Mouse (Mus musculus) neural tube, embryonic 12.5 days (tissue): ENCODE data around the gene Gm266. TPM values are rescaled to one million over a fixed set of nuclear protein-coding genes. Genes with fewer than 3 reads are reported as not detected.

Experiments
- ATAC-seq: fragments of 200-750 bp; cut with Nextera tagmentation; 2 replicates; pipeline ENCODE4 v1.8.0; 2017; ENCODE audit warnings: low read depth, mild to moderate bottlenecking, moderate TSS enrichment, moderate library complexity; ENCODE audit not compliant: low FRiP score
- H3K27ac ChIP-seq: fragments of 300-500 bp; sonication (generic); 2 replicates; pipeline ENCODE4 v1.5.1; 2016
- H3K27me3 ChIP-seq: fragments of 300-500 bp; sonication (generic); replicated peaks from 2 replicates; pipeline ENCODE4 v1.6.1; 2016; ENCODE audit warnings: mild to moderate bottlenecking
- H3K36me3 ChIP-seq: fragments of 300-500 bp; sonication (generic); 2 replicates; pipeline ENCODE4 v1.6.1; 2016; ENCODE audit warnings: mild to moderate bottlenecking
- H3K4me1 ChIP-seq: fragments of 300-500 bp; sonication (generic); 2 replicates; pipeline ENCODE4 v1.6.1; 2016
- H3K4me2 ChIP-seq: fragments of 300-500 bp; sonication (generic); replicated peaks from 2 replicates; pipeline ENCODE4 v1.6.1; 2016; ENCODE audit warnings: mild to moderate bottlenecking
- H3K4me3 ChIP-seq: fragments of 300-500 bp; sonication (generic); 2 replicates; pipeline ENCODE4 v1.5.1; 2016
- H3K9ac ChIP-seq: fragments of 300-500 bp; sonication (generic); 2 replicates; pipeline ENCODE4 v1.6.1; 2016; ENCODE audit warnings: mild to moderate bottlenecking
- H3K9me3 ChIP-seq: fragments of 300-500 bp; sonication (generic); 2 replicates; pipeline ENCODE4 v1.6.1; 2016; ENCODE audit warnings: mild to moderate bottlenecking
- WGBS: fragments of 180-500 bp; shearing (Covaris S2); methylation state at CpG from one replicate; pipeline ENCODE4 v1.1.7; 2016; 5-methylcytosine and 5-hydroxymethylcytosine counted together
- polyA plus RNA-seq: library from polyadenylated mRNA; unstranded; fragments of >200 nt; fragmentation: Nextera tagmentation; extraction: Ambion mirVana; gene quantifications from 2 replicates; pipeline ENCODE4 v1.2.1, GENCODE M21; 2016

Gene Gm266
- polyA plus RNA-seq, 1 experiment from 2014 or later: 2.5 TPM

GRCm38 (mm10) chr12:111448931-111449705 lies 36.5 kb downstream of the Gm266 start:
- H3K9me3 ChIP-seq: no peaks in the 10 kb centered on the region
- no peaks in the 10 kb centered on the region for H3K36me3 ChIP-seq
- no peak overlapping the region for H3K27ac ChIP-seq
- no peak overlapping the region for H3K4me2 ChIP-seq
- ATAC-seq: no peak
- no peak overlapping the region for H3K9ac ChIP-seq
- H3K4me3 ChIP-seq: no peak overlapping the region
- WGBS: 10% methylated on average over 13 of the region's 14 CpGs
- peaks cover 6% of the 10 kb centered on the region for H3K4me1 ChIP-seq
- peaks cover 88% of the 10 kb centered on the region for H3K27me3 ChIP-seq

GRCm38 (mm10) chr12:111447898-111448760 lies 37.5 kb downstream of the Gm266 start:
- H3K9me3 ChIP-seq: no peaks in the 10 kb centered on the region
- no peak overlapping the region for H3K4me2 ChIP-seq
- peaks cover 6% of the 10 kb centered on the region for H3K4me1 ChIP-seq
- H3K27me3 ChIP-seq: peaks cover 94% of the 10 kb centered on the region
- no peak overlapping the region for H3K27ac ChIP-seq
- no peak overlapping the region for H3K4me3 ChIP-seq
- WGBS: 15% methylated on average over 22 of the region's 22 CpGs
- no peaks in the 10 kb centered on the region for H3K36me3 ChIP-seq
- ATAC-seq: no peak
- no peak overlapping the region for H3K9ac ChIP-seq

- no peak overlapping the region for H3K4me3 ChIP-seq
- H3K4me1 ChIP-seq: peaks cover 14% of the 10 kb centered on the region
- WGBS: 8% methylated on average over 9 of the region's 9 CpGs
- H3K9ac ChIP-seq: no peak overlapping the region
- H3K27ac ChIP-seq: no peak overlapping the region
- no peaks in the 10 kb centered on the region for H3K9me3 ChIP-seq
- ATAC-seq: no peak
- H3K36me3 ChIP-seq: no peaks in the 10 kb centered on the region
- no peak overlapping the region for H3K4me2 ChIP-seq
- peaks cover 97% of the 10 kb centered on the region for H3K27me3 ChIP-seq
Measured at GRCm38 (mm10) chr12:111447350-111447749, 38.3 kb downstream of the Gm266 start.

GRCm38 (mm10) chr12:111446745-111447144 lies 38.9 kb downstream of the Gm266 start:
- Histone ChIP-seq H3K9me3 (no peaks in the 10 kb centered on the region), H3K4me3 (no peak overlapping the region), H3K4me1 (peaks cover 20% of the 10 kb centered on the region), H3K9ac (no peak overlapping the region), H3K4me2 (no peak overlapping the region), H3K27ac (no peak overlapping the region), H3K36me3 (no peaks in the 10 kb centered on the region), H3K27me3 (peaks cover 100% of the 10 kb centered on the region)
- ATAC-seq: no peak
- 13% methylated on average over 5 of the region's 5 CpGs for WGBS

- peak overlapping the region; percentile 46 for H3K4me2 ChIP-seq
- WGBS: 5% methylated on average over 27 of the region's 27 CpGs
Measured at GRCm38 (mm10) chr12:111445890-111446613, 39.6 kb downstream of the Gm266 start.

DNA sequence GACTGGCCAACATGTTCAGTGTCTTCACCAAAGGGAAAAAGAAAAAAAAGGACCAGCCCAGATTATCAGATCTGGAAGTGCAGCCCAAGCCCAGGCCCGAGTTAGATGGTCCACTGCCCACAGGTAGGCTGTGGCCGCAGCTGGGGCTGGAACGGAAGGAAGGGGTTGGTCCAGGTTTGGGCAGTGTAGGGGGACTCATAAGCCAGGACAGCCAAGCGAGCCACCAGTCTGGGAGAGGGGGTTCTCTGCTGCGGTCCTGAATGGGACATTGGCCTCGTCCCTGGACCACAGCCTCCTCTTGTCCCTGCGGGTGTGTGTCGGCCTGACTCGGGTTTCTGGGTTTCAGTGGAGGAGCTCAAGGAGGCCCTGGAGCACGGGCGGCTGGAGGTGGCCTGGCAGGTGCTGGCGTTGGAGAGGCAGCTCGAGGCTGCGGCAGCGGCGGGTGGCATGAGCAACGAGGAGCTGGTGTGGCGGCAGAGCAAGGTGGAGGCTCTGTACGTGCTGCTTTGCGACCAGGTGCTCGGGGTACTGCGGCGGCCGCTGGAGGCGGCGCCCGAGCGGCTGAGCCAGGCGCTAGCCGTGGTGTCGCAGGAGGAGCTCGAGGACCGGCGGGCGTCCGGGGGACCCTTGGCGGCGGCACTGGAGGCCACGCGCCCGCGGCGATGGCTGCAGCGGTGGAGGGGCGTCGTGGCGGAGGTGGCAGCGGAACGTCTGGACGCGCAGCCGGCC lies 40.3 kb downstream of the Gm266 start:
- no peaks in the 10 kb centered on the region for H3K36me3 ChIP-seq
- peaks cover 95% of the 10 kb centered on the region for H3K27me3 ChIP-seq
- H3K9ac ChIP-seq: no peak overlapping the region
- 3% methylated on average over 45 of the region's 52 CpGs for WGBS
- H3K4me1 ChIP-seq: peaks cover 21% of the 10 kb centered on the region
- H3K4me3 ChIP-seq: peak overlapping the region; percentile 15; the same call in 1 of the 2 replicates
- H3K9me3 ChIP-seq: no peaks in the 10 kb centered on the region
- ATAC-seq: no peak
- H3K27ac ChIP-seq: no peak overlapping the region
- H3K4me2 ChIP-seq: peak overlapping the region; percentile 46

More at GRCm38 (mm10) chr12:111445890-111446613, 39.6 kb downstream of the Gm266 start:
- Histone ChIP-seq H3K9ac (no peak overlapping the region), H3K4me1 (peaks cover 21% of the 10 kb centered on the region), H3K4me3 (peak overlapping the region; percentile 15; the same call in 1 of the 2 replicates), H3K9me3 (no peaks in the 10 kb centered on the region), H3K27ac (no peak overlapping the region), H3K36me3 (no peaks in the 10 kb centered on the region), H3K27me3 (peaks cover 100% of the 10 kb centered on the region)
- ATAC-seq: no peak

GRCm38 (mm10) chr12:111443921-111444831 lies 41.4 kb downstream of the Gm266 start:
- H3K4me3 ChIP-seq: no peak overlapping the region
- no peak for ATAC-seq
- 21% methylated on average over 10 of the region's 10 CpGs for WGBS

GRCm38 (mm10) chr12:111443011-111443870 lies 42.4 kb downstream of the Gm266 start:
- 6% methylated on average over 15 of the region's 15 CpGs for WGBS
- H3K4me3 ChIP-seq: 0 out of 2 replicates have a peak overlapping the region, but pooled peaks have one; percentile 34
- no peaks in the 10 kb centered on the region for H3K36me3 ChIP-seq
- H3K4me1 ChIP-seq: peaks cover 21% of the 10 kb centered on the region
- H3K9me3 ChIP-seq: no peaks in the 10 kb centered on the region
- ATAC-seq: no peak
- H3K9ac ChIP-seq: 0 out of 2 replicates have a peak overlapping the region, but pooled peaks have one; percentile 33
- H3K4me2 ChIP-seq: peak overlapping the region; percentile 72
- no peak overlapping the region for H3K27ac ChIP-seq
- peaks cover 84% of the 10 kb centered on the region for H3K27me3 ChIP-seq

More at GRCm38 (mm10) chr12:111443921-111444831, 41.4 kb downstream of the Gm266 start:
- Histone ChIP-seq H3K4me2 (no peak overlapping the region), H3K27me3 (peaks cover 90% of the 10 kb centered on the region), H3K9me3 (no peaks in the 10 kb centered on the region), H3K36me3 (no peaks in the 10 kb centered on the region), H3K4me1 (peaks cover 21% of the 10 kb centered on the region), H3K27ac (no peak overlapping the region), H3K9ac (no peak overlapping the region)

DNA sequence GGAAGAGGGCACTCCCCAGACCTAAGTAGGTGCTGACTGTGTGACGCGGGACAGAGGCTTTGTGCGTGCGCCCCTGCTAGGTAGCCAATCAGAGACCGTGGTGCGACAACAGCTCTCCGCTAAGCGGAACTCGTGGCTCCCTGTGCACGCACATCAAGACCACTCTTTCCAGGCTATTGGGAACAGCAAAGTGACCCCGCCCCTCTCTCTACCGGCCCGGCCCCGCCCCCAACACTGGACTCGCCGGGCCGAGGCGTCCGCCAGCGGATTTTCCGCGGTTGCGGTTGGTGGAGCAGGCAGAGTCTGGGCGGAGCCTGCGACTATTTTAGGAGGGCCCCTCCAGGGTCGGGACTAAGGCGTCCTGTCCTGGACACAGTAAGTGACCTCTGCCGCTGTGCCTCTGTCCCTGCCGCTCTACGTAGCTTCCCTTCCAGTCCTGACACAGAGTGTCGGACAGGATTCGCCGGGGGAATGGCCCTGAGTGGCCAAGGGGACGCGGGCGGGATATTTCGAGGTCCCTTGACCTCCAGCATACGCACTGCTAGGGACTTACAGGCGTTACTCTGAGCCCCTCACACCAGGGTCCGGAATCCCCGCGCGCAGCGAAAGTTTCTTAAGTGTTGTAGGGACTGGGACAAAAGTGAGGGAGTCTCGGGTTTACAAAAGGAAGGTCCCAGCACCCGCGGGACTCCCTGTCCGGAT lies 43.2 kb downstream of the Gm266 start, which contains the start of gene Tnfaip2:
Gene Tnfaip2 (plus strand): TSS at position 161 of the 702 bp plus-strand sequence.
- Histone ChIP-seq H3K9me3 (no peaks in the 10 kb centered on the region), H3K9ac (peak within 1 kb of the TSS; percentile 33; the same call in 1 of the 2 replicates), H3K4me2 (peak within 1 kb of the TSS; percentile 72), H3K4me1 (peaks cover 21% of the 10 kb centered on the region), H3K27me3 (peaks cover 77% of the 10 kb centered on the region), H3K36me3 (no peaks in the 10 kb centered on the region), H3K4me3 (peak within 1 kb of the TSS; percentile 34), H3K27ac (no peak within 1 kb of the TSS)
- peak; percentile 78 for ATAC-seq
- WGBS: under 1% methylated on average over 48 of the region's 48 CpGs
